Mouse (Mus musculus) heart, postnatal 25 days (tissue): Measurements from ENCODE around the gene Per1. TPM values are rescaled to one million over a fixed set of nuclear protein-coding genes. Genes with fewer than 3 reads are reported as not detected.

ENCODE experiments used
- DNase-seq: peaks from one replicate; pipeline ENCODE4 v3.0.0; 2022; ENCODE audit warnings: low spot score
- intact Hi-C: fragments of 180-260 bp; cut with DNase I; formaldehyde crosslinking; loops from one replicate; pipeline ENCODE4 v1.15.1; 2025
- total RNA-seq, 2 experiments: library from RNA; stranded (reverse); gene quantifications; 2 replicates each; pipeline ENCODE4 v1.2.3; 2021

Per1 gene
- 10 to 100 TPM; 32.3 to 61.0 TPM for total RNA-seq

- peak; percentile 100 for DNase-seq
- intact Hi-C loops: loop anchor here (5.0 kb wide), 1 partner anchor 302 kb away; the partner anchor contains the start of genes Cyb5d1, Naa38 and Tmem88
Observed at GRCm38 (mm10) chr11:69094697-69095429, at the start of gene Per1. Gene Per1 (plus strand): TSS chr11:69095217.

- intact Hi-C loops: no loop called here
- peak; percentile 52 for DNase-seq
Observed at GRCm38 (mm10) chr11:69045531-69046394, 49.3 kb upstream of the Per1 start, which contains the start of gene Aurkb. Gene Aurkb (plus strand): TSS chr11:69045647.

- DNase-seq: no peak
- intact Hi-C loops: no loop called here
Observed at GRCm38 (mm10) chr11:69046395-69046774, 48.6 kb upstream of the Per1 start.

GRCm38 (mm10) chr11:69047592-69047991 is 47.4 kb upstream of the Per1 start:
- intact Hi-C loops: no loop called here
- DNase-seq: no peak

GRCm38 (mm10) chr11:69048151-69048550 is 46.9 kb upstream of the Per1 start:
- no peak for DNase-seq
- intact Hi-C loops: no loop called here

- DNase-seq: no peak
- intact Hi-C loops: no loop called here
Observed at GRCm38 (mm10) chr11:69050748-69051147, 44.3 kb upstream of the Per1 start.

- DNase-seq: no peak
- intact Hi-C loops: no loop called here
Observed at GRCm38 (mm10) chr11:69051771-69052170, 43.2 kb upstream of the Per1 start.

- intact Hi-C loops: no loop called here
- no peak for DNase-seq
Observed at GRCm38 (mm10) chr11:69052824-69053421, 42.1 kb upstream of the Per1 start.

- no peak for DNase-seq
- intact Hi-C loops: no loop called here
Observed at GRCm38 (mm10) chr11:69053848-69054247, 41.2 kb upstream of the Per1 start.

- DNase-seq: no peak
- intact Hi-C loops: no loop called here
Observed at GRCm38 (mm10) chr11:69058265-69058664, 36.8 kb upstream of the Per1 start.

GRCm38 (mm10) chr11:69058729-69059356 is 36.2 kb upstream of the Per1 start:
- intact Hi-C loops: no loop called here
- no peak for DNase-seq

- intact Hi-C loops: no loop called here
- DNase-seq: peak; percentile 98
Observed at GRCm38 (mm10) chr11:69059357-69059974, 35.6 kb upstream of the Per1 start, which contains the start of gene Borcs6. Gene Borcs6 (plus strand): TSS chr11:69059717.

GRCm38 (mm10) chr11:69059975-69060411 is 35.0 kb upstream of the Per1 start:
- intact Hi-C loops: loop anchor here (10.0 kb wide), 1 partner anchor 185 kb away; no protein-coding TSS in a partner anchor
- DNase-seq: no peak

GRCm38 (mm10) chr11:69060448-69061254 is 34.4 kb upstream of the Per1 start:
- intact Hi-C loops: loop anchor here (10.0 kb wide), 1 partner anchor 184 kb away; no protein-coding TSS in a partner anchor
- no peak for DNase-seq

- intact Hi-C loops: loop anchor here (10.0 kb wide), 1 partner anchor 183 kb away; no protein-coding TSS in a partner anchor
- no peak for DNase-seq
Observed at GRCm38 (mm10) chr11:69061255-69061912, 33.6 kb upstream of the Per1 start.

- DNase-seq: peak; percentile 44
- intact Hi-C loops: loop anchor here (10.0 kb wide), 1 partner anchor 183 kb away; no protein-coding TSS in a partner anchor
Observed at GRCm38 (mm10) chr11:69062194-69062760, 32.7 kb upstream of the Per1 start.

- intact Hi-C loops: loop anchor here (1.0 to 10.0 kb wide), 3 partner anchors 21 to 182 kb away; no protein-coding TSS in a partner anchor
- DNase-seq: peak; percentile 89
Observed at GRCm38 (mm10) chr11:69062761-69063224, 32.2 kb upstream of the Per1 start.
